Mouse (Mus musculus) liver, embryonic 14.5 days (tissue): Measurements from ENCODE around the gene Tex22. TPM values are rescaled to one million over a fixed set of nuclear protein-coding genes. Genes with fewer than 3 reads are reported as not detected.

Source experiments
- ATAC-seq: fragments of 200-750 bp; cut with Nextera tagmentation; 2 replicates; pipeline ENCODE4 v1.8.0; 2017; ENCODE audit warnings: moderate number of reproducible peaks, mild to moderate bottlenecking, moderate library complexity; ENCODE audit not compliant: insufficient read depth
- DNase-seq, 3 experiments: peaks; one replicate each; pipeline ENCODE4 v3.0.0-alpha.2; 2012 to 2013; ENCODE audit warnings: low read depth in 3 of 3, low spot score in 3 of 3
- H3K27ac ChIP-seq: fragments of 300-500 bp; sonication (generic); 2 replicates; pipeline ENCODE4 v1.5.1; 2014; ENCODE audit warnings: moderate library complexity, mild to moderate bottlenecking, control low read depth, inconsistent platforms
- H3K27me3 ChIP-seq: fragments of 300-500 bp; sonication (generic); 2 replicates; pipeline ENCODE4 v1.6.1; 2014; ENCODE audit warnings: mild to moderate bottlenecking, low read length, moderate library complexity; ENCODE audit not compliant: control insufficient read depth, insufficient read depth
- H3K36me3 ChIP-seq: fragments of 300-500 bp; sonication (generic); replicated peaks from 2 replicates; pipeline ENCODE4 v1.6.1; 2014; ENCODE audit warnings: low read depth; ENCODE audit not compliant: control insufficient read depth, insufficient read depth
- H3K4me1 ChIP-seq, 2 experiments: fragments of 200-500 bp in 1 of 2; fragments of 300-500 bp in 1 of 2; sonication (generic) in 1 of 2; replicated peaks; 2 replicates each; pipeline ENCODE4 v1.6.1; 2012 to 2014; ENCODE audit warnings: antibody characterized with exemption in 1 of 2, inconsistent platforms in 1 of 2, low read length in 1 of 2; ENCODE audit not compliant: control insufficient read depth in 2 of 2, insufficient read depth in 2 of 2
- H3K4me2 ChIP-seq: fragments of 300-500 bp; sonication (generic); 2 replicates; pipeline ENCODE4 v1.6.1; 2014; ENCODE audit warnings: low read depth, mild to moderate bottlenecking, control low read depth, moderate library complexity
- H3K4me3 ChIP-seq, 2 experiments: fragments of 200-500 bp in 1 of 2; fragments of 300-500 bp in 1 of 2; sonication (generic) in 1 of 2; 2 replicates each; pipeline ENCODE4 v1.5.1; 2012 to 2014; ENCODE audit warnings: low read depth in 2 of 2, low read length in 2 of 2, mild to moderate bottlenecking in 2 of 2, control low read depth in 1 of 2, inconsistent platforms in 1 of 2, moderate library complexity in 1 of 2; ENCODE audit not compliant: insufficient read depth in 1 of 2
- H3K9ac ChIP-seq: fragments of 300-500 bp; sonication (generic); replicated peaks from 2 replicates; pipeline ENCODE4 v1.6.1; 2014; ENCODE audit warnings: mild to moderate bottlenecking, control low read depth, moderate library complexity
- H3K9me3 ChIP-seq: fragments of 300-500 bp; sonication (generic); 2 replicates; pipeline ENCODE4 v1.6.1; 2016; ENCODE audit warnings: low read length, mixed read lengths; ENCODE audit not compliant: control insufficient read depth
- CTCF ChIP-seq: IDR thresholded peaks from 2 replicates; pipeline ENCODE4 v1.5.1; 2016; ENCODE audit warnings: antibody characterized with exemption, low read depth, control low read depth
- EP300 ChIP-seq: IDR thresholded peaks from 2 replicates; pipeline ENCODE4 v1.6.1; 2016; ENCODE audit warnings: antibody characterized with exemption, low read depth
- WGBS: fragments of 180-500 bp; shearing (Covaris S2); extraction: QIAGEN DNeasy Blood & Tissue Kit; methylation state at CpG from one replicate; pipeline ENCODE4 v1.1.7; 2014; ENCODE audit not compliant: insufficient replicate concordance; 5-methylcytosine and 5-hydroxymethylcytosine counted together
- polyA plus RNA-seq, 2 experiments: library from polyadenylated mRNA; depleted of rRNA in 1 of 2; stranded (reverse) in 1 of 2; unstranded in 1 of 2; fragments of >200 nt; fragmentation: Nextera tagmentation in 1 of 2; extraction: Ambion mirVana in 1 of 2; gene quantifications; 2 replicates each; pipeline versions ENCODE4 v1.2.1 to v1.2.3; 2012 to 2014

Gene Tex22
- polyA plus RNA-seq, 2 experiments = 0.02 TPM; not detected in 1

DNA sequence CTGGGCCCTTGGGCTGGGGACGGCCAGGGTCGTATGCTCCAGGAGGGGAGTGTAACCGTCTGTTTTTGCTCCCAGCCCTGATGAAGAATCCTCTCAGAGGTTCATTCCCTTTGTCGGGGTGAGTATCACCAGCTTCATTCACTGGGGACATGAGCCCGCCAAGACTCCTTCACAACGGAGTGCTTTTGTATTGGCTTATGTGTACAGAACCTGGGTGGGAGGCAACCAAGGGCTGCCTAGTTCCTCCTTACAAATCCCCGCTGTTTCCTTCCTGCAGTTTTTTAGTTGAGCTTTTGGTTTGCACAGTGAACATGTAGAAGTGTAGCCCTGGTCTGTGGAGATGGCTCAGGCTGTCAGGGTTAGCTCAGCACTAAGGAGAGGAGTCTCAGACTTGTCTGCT, 6.3 kb upstream of the Tex22 start:
- ATAC-seq (no peak), DNase-seq (no peak)
- Histone ChIP-seq H3K9me3 (no peaks in the 10 kb centered on the region), H3K4me2 (no peak overlapping the region), H3K9ac (no peak overlapping the region), H3K4me1 (no peaks in the 10 kb centered on the region), H3K27ac (no peak overlapping the region), H3K27me3 (no peaks in the 10 kb centered on the region), H3K4me3 (no peak overlapping the region), H3K36me3 (peaks cover 2% of the 10 kb centered on the region; the same call in 1 of the 2 replicates)
- TF ChIP-seq EP300 = no peak
- no peak for TF ChIP-seq CTCF
- 71% methylated on average over 7 of the region's 7 CpGs for WGBS

DNA sequence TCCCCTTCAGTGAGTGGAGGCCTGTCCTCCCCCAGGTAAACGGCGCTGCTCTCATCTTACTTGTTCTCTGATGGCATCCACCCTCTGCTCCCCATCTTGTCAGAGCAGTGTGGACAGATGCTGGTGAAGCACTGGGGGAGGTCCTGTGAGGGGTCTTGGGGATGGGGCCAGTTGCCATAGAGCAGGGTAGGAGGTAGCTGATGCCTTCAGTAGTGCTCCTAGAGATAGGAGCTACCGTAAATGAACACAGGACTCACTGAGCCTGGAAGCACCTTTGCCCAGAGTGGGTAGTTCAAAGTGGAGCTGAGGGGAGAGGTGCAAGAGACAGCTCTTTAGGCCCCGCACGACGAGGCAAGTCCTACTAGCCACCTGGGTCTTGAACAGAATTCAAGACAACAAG, 4.9 kb upstream of the Tex22 start:
- TF ChIP-seq EP300 (no peak), CTCF (no peak)
- Histone ChIP-seq H3K4me1 (peaks cover 7 to 11% of the 10 kb centered on the region in 2 experiments), H3K9me3 (no peaks in the 10 kb centered on the region), H3K27me3 (no peaks in the 10 kb centered on the region), H3K9ac (no peak overlapping the region), H3K4me2 (no peak overlapping the region), H3K27ac (no peak overlapping the region), H3K4me3 (no peak overlapping the region), H3K36me3 (peaks cover 2% of the 10 kb centered on the region; the same call in 1 of the 2 replicates)
- ATAC-seq = no peak
- DNase-seq = no peak
- 81% methylated on average over 6 of the region's 6 CpGs for WGBS

DNA sequence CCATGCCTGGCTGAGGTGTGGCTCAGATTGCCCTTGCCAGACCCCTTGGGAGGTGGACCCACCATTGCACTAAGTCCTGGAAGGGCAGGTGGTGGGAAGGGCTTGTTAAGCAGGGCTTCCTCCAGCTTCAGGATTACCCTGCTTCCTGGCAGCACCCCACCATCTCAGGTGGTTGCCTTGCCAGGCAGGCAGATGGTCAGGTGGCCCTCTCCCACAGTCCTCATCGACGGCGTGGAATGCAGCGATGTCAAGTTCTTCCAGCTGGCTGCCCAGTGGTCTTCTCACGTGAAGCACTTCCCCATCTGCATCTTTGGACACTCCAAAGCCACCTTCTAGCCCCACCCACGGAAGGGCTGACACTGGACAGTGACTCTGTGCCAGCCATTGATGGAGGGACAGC, 3.0 kb upstream of the Tex22 start:
- H3K36me3 ChIP-seq = peaks cover 2% of the 10 kb centered on the region; the same call in 1 of the 2 replicates
- DNase-seq (no peak), ATAC-seq (no peak)
- 79% methylated on average over 6 of the region's 6 CpGs for WGBS
- no peak overlapping the region for H3K4me2 ChIP-seq
- no peaks in the 10 kb centered on the region for H3K27me3 ChIP-seq
- H3K4me1 ChIP-seq = peaks cover 7 to 17% of the 10 kb centered on the region in 2 experiments
- H3K27ac ChIP-seq = no peak overlapping the region
- H3K9me3 ChIP-seq = no peaks in the 10 kb centered on the region
- no peak overlapping the region for H3K4me3 ChIP-seq
- TF ChIP-seq CTCF (no peak), EP300 (no peak)
- H3K9ac ChIP-seq = no peak overlapping the region

DNA sequence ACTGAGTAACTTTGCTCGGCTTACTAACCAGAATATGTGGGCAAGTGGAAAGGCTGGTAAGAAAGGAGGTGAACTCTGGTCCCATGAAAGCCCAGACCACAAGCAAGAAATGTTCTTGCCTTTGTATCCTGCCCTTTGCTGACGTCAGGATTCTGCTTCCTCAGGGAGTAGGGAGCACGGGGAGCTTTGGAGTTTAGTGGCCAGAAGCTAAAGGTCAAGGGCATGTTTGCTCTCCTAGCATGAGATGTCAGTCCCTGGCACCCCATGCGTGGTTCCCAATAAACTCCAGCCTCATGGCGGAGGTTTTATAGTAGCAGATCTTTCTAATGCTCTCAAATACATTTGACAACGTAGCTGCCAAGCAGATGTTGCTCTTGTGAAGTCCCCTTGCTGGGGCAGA, 2.5 kb upstream of the Tex22 start:
- H3K4me2 ChIP-seq = no peak overlapping the region
- ATAC-seq (no peak), DNase-seq (no peak)
- H3K27ac ChIP-seq = no peak overlapping the region
- 69% methylated on average over 6 of the region's 6 CpGs for WGBS
- no peaks in the 10 kb centered on the region for H3K9me3 ChIP-seq
- H3K36me3 ChIP-seq = peaks cover 2% of the 10 kb centered on the region; the same call in 1 of the 2 replicates
- no peak for TF ChIP-seq EP300
- peaks cover 7 to 17% of the 10 kb centered on the region in 2 experiments for H3K4me1 ChIP-seq
- no peak overlapping the region for H3K9ac ChIP-seq
- H3K4me3 ChIP-seq = no peak overlapping the region
- no peaks in the 10 kb centered on the region for H3K27me3 ChIP-seq

DNA sequence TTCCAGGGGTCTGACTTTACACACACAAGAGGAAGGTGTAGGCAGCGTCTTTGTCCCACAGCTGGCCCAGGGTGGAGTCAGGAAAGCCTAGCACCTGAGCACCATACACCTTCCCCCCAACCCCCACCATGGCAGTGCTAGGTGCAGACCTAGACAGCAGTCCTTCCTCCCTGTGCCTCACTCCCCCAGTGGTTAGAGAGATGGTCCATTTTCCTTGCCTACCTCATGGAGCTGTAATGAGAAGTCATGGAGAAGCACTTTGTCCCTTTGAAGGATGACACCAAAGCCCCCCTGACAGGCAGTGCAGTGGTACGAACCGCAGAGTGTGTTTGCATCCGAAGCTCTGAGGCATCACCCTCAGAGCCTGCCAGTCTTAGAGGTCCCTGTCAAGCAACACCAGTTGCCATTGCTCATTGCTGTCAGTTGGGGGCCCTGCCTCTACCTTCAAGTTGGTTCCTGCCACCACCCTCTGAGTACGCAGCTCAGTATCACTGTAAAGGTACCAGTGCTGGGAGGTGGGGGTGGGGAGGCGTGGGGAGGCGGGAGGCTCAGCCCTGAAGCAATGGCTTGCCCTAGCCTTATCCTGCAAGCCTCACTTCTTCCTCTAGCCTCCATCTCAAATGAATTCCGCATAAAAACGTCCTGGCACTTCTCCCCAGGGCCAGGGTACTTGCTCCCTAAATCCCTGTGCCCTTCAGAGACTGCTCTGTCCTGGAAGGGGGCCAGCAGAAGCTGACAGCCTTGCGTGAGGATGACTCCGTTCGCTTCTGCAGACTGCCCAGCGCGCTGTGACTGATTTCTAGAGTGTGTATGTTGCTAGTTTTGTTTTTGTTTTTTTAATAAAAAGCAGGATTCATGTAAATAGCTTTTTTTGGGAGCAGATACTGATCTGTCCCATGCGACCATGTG, 628 bp upstream of the Tex22 start:
- peak overlapping the region; percentile 57 to 65 for H3K4me3 ChIP-seq
- ATAC-seq (peak; percentile 40), DNase-seq (no peak)
- H3K27ac ChIP-seq = no peak overlapping the region
- peak overlapping the region; percentile 89 for H3K4me2 ChIP-seq
- WGBS = 15% methylated on average over 15 of the region's 15 CpGs
- TF ChIP-seq EP300 = no peak
- peak; percentile 33 for TF ChIP-seq CTCF
- peaks cover 7 to 17% of the 10 kb centered on the region in 2 experiments for H3K4me1 ChIP-seq
- H3K9me3 ChIP-seq = no peaks in the 10 kb centered on the region
- peaks cover 2% of the 10 kb centered on the region; the same call in 1 of the 2 replicates for H3K36me3 ChIP-seq
- no peaks in the 10 kb centered on the region for H3K27me3 ChIP-seq
- H3K9ac ChIP-seq = no peak overlapping the region; the same call in 1 of the 2 replicates
